Mouse (Mus musculus): ENCODE data around the gene Map3k5. TPM values are rescaled to one million over a fixed set of nuclear protein-coding genes. Genes with fewer than 3 reads are reported as not detected.

The Map3k5 gene
- total and polyA plus RNA-seq, 3 experiments = 15.8 to 31.0 (median 27.6) TPM

DNA sequence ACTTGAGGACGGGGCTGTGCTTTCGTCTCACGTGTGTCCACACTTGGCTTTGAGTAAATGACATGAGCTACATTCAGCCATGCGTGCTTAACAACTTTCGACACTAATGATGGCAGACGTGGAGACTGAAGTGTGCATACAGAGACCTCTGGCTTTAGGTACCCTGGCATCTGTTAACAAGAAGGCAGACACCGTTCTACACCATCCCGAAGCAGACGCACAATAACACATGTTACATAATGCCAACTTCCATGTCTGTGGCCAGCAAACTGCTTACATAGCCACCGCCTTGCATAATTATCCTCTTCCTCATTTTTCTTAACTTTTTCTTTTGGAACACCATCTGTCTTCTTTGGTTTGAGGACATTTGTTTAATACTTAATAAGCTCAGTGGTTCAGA lies 123.8 kb downstream of the Map3k5 start:
- H3K4me1 ChIP-seq (ENCODE audit: control insufficient read depth in 1 of 2, insufficient read depth in 2 of 2) = peaks cover 21 to 36% of the 10 kb centered on the region in 2 experiments
- in situ Hi-C loops (cut with MboI; ENCODE audit: low pct_ligation_motif_present, low pct_unique_long_range_greater_than_20kb, low sequenced_read_pairs) (no loop called here), dilution Hi-C loops (cut with MboI; ENCODE audit: extremely low pct_ligation_motif_present, extremely low pct_unique_long_range_greater_than_20kb, low sequenced_read_pairs) (no loop called here)
- H3K27me3 ChIP-seq (replicated peaks) = no peaks in the 10 kb centered on the region
- peaks cover 10% of the 10 kb centered on the region for H3K9me3 ChIP-seq (replicated peaks; ENCODE audit: low read length)
- TF ChIP-seq JUND (conservative IDR thresholded peaks at IDR 0.05; ENCODE audit: low read depth, low read length) (no peak), ELF1 (IDR thresholded peaks at IDR 0.05; ENCODE audit: low read depth, low read length) (no peak), USF2 (conservative IDR thresholded peaks at IDR 0.05; ENCODE audit: low read depth, low read length) (no peak), IRF4 (IDR thresholded peaks at IDR 0.05; ENCODE audit: low read depth, low read length) (no peak)
- H3K27ac ChIP-seq (ENCODE audit: insufficient read depth, low read depth) = no peak overlapping the region
- H3K4me2 ChIP-seq (ENCODE audit: insufficient read depth, low read depth, poor library complexity, severe bottlenecking) = no peak overlapping the region
- DNase-seq (ENCODE audit: extremely low read depth) = no peak
- peaks cover 62 to 88% of the 10 kb centered on the region in 2 experiments for H3K36me3 ChIP-seq (replicated peaks in 1 of 2; ENCODE audit: control insufficient read depth in 1 of 2, insufficient read depth in 1 of 2, low read length in 1 of 2)
- H3K4me3 ChIP-seq (replicated peaks in 1 of 3; ENCODE audit: low read depth in 2 of 3, low read length in 2 of 3, poor library complexity in 1 of 3) = no peak overlapping the region
- H3K9ac ChIP-seq (ENCODE audit: insufficient read depth, low read depth) = no peak overlapping the region
- no peaks in the 10 kb centered on the region; the same call in 1 of the 2 replicates for H3K79me2 ChIP-seq (replicated peaks; ENCODE audit: control insufficient read depth, extremely low read depth, insufficient read depth, poor library complexity, severe bottlenecking)

DNA sequence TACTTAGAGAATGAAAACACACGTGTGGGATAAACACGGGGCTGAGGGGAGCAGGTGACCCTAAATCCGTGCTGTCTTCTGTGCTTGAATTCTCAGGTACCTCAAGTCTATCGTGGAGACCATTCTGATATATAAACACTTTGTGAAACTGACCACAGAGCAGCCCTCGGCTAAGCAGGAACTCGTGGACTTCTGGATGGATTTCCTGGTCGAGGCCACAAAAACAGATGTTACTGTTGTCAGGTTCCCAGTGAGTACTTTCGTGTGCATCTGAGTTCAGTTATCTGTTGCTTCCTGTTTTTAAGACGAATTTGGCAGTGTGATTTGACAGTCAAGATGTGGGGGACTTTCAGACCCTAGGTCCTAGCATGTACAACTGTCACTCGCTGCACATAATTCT lies 124.6 kb downstream of the Map3k5 start:
- Histone ChIP-seq H3K27me3 (replicated peaks) (no peaks in the 10 kb centered on the region), H3K79me2 (replicated peaks; ENCODE audit: control insufficient read depth, extremely low read depth, insufficient read depth, poor library complexity, severe bottlenecking) (no peaks in the 10 kb centered on the region; the same call in 1 of the 2 replicates), H3K4me1 (ENCODE audit: control insufficient read depth in 1 of 2, insufficient read depth in 2 of 2) (peaks cover 21 to 36% of the 10 kb centered on the region in 2 experiments), H3K4me3 (replicated peaks in 1 of 3; ENCODE audit: low read depth in 2 of 3, low read length in 2 of 3, poor library complexity in 1 of 3) (no peak overlapping the region), H3K4me2 (ENCODE audit: insufficient read depth, low read depth, poor library complexity, severe bottlenecking) (no peak overlapping the region), H3K9ac (ENCODE audit: insufficient read depth, low read depth) (no peak overlapping the region), H3K36me3 (replicated peaks in 1 of 2; ENCODE audit: control insufficient read depth in 1 of 2, insufficient read depth in 1 of 2, low read length in 1 of 2) (peaks cover 62 to 87% of the 10 kb centered on the region in 2 experiments), H3K9me3 (replicated peaks; ENCODE audit: low read length) (peaks cover 10% of the 10 kb centered on the region), H3K27ac (ENCODE audit: insufficient read depth, low read depth) (peak overlapping the region; percentile 54)
- in situ Hi-C loops (cut with MboI; ENCODE audit: low pct_ligation_motif_present, low pct_unique_long_range_greater_than_20kb, low sequenced_read_pairs) (no loop called here), dilution Hi-C loops (cut with MboI; ENCODE audit: extremely low pct_ligation_motif_present, extremely low pct_unique_long_range_greater_than_20kb, low sequenced_read_pairs) (no loop called here)
- DNase-seq (ENCODE audit: extremely low read depth) = peak; percentile 47
- 0 out of 2 replicates have a peak, but pooled peaks have one; percentile 24 for TF ChIP-seq IRF4 (IDR thresholded peaks at IDR 0.05; ENCODE audit: low read depth, low read length)
- no peak for TF ChIP-seq GABPA (IDR thresholded peaks at IDR 0.05; ENCODE audit: insufficient replicate concordance, low read depth, low read length)
- peak; percentile 42 for TF ChIP-seq ETS1 (conservative IDR thresholded peaks at IDR 0.05; ENCODE audit: low read depth, low read length)
- TF ChIP-seq HCFC1 (IDR thresholded peaks at IDR 0.05; ENCODE audit: low read depth, low read length) = no peak
- TF ChIP-seq EP300 (IDR thresholded peaks at IDR 0.05; ENCODE audit: low read length) = no peak
- TF ChIP-seq MEF2A (IDR thresholded peaks at IDR 0.05; ENCODE audit: borderline replicate concordance, low read depth, low read length) = 0 out of 2 replicates have a peak, but pooled peaks have one; percentile 32
- no peak for TF ChIP-seq RCOR1 (conservative IDR thresholded peaks at IDR 0.05; ENCODE audit: low read depth, low read length)
- TF ChIP-seq BHLHE40 (IDR thresholded peaks at IDR 0.05; ENCODE audit: low read depth, low read length) = 0 out of 2 replicates have a peak, but pooled peaks have one; percentile 11

DNA sequence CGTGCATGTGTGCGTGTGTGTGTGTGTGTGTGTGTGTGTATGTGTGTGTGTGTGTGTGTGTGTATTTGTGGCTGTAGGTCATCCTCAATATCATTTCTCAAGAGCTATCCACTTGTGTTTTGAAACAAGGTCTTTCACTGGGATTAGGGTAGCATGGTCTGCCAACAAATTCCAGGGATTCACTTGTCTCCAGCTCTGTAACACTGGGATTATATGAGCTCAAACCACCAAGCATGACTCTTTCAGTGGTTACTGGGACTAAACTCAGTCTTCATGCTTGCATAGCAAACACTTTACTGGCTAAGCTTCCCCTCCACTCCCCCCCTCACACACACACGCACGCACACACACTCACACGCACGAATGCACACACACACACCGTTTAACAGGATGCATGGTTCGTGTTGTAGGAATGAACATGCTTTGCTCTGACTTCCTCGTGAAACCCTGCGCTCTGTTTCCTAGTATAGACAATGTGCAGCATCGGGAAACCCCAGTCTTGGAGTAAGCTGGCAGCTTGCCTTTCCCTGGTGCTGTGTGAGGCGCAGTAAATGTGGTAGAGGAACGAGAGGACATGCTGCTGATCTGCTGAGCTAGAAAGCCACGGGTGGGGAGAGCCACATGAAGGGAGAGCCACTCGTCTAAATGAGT lies 126.2 kb downstream of the Map3k5 start:
- Histone ChIP-seq H3K9me3 (replicated peaks; ENCODE audit: low read length) (peaks cover 10% of the 10 kb centered on the region), H3K27ac (ENCODE audit: insufficient read depth, low read depth) (peak overlapping the region; percentile 12), H3K4me3 (replicated peaks in 1 of 3; ENCODE audit: low read depth in 2 of 3, low read length in 2 of 3, poor library complexity in 1 of 3) (no peak overlapping the region), H3K36me3 (replicated peaks in 1 of 2; ENCODE audit: control insufficient read depth in 1 of 2, insufficient read depth in 1 of 2, low read length in 1 of 2) (peaks cover 64 to 88% of the 10 kb centered on the region in 2 experiments), H3K79me2 (replicated peaks; ENCODE audit: control insufficient read depth, extremely low read depth, insufficient read depth, poor library complexity, severe bottlenecking) (no peaks in the 10 kb centered on the region; the same call in 1 of the 2 replicates), H3K27me3 (replicated peaks) (no peaks in the 10 kb centered on the region), H3K4me1 (ENCODE audit: control insufficient read depth in 1 of 2, insufficient read depth in 2 of 2) (peaks cover 21 to 37% of the 10 kb centered on the region in 2 experiments), H3K9ac (ENCODE audit: insufficient read depth, low read depth) (no peak overlapping the region), H3K4me2 (ENCODE audit: insufficient read depth, low read depth, poor library complexity, severe bottlenecking) (no peak overlapping the region)
- TF ChIP-seq CTCF (conservative IDR thresholded peaks at IDR 0.05 in 1 of 2, IDR thresholded peaks at IDR 0.05 in 1 of 2; ENCODE audit: low read depth in 2 of 2, low read length in 2 of 2) (no peak), ZMIZ1 (IDR thresholded peaks at IDR 0.05; ENCODE audit: low read depth, low read length) (no peak), MEF2A (IDR thresholded peaks at IDR 0.05; ENCODE audit: borderline replicate concordance, low read depth, low read length) (no peak), MAX (IDR thresholded peaks at IDR 0.05; ENCODE audit: low read length) (no peak), USF2 (conservative IDR thresholded peaks at IDR 0.05; ENCODE audit: low read depth, low read length) (no peak), ZC3H11A (IDR thresholded peaks at IDR 0.05; ENCODE audit: low read depth, low read length) (no peak), IRF4 (IDR thresholded peaks at IDR 0.05; ENCODE audit: low read depth, low read length) (no peak)
- in situ Hi-C loops (cut with MboI; ENCODE audit: low pct_ligation_motif_present, low pct_unique_long_range_greater_than_20kb, low sequenced_read_pairs) (loop anchor here (10.0 kb wide), 1 partner anchor 56 kb away; no protein-coding TSS in a partner anchor), dilution Hi-C loops (cut with MboI; ENCODE audit: extremely low pct_ligation_motif_present, extremely low pct_unique_long_range_greater_than_20kb, low sequenced_read_pairs) (no loop called here)
- peak; percentile 25 for DNase-seq (ENCODE audit: extremely low read depth)

Data from CH12.LX (cell line).